Mouse (Mus musculus) right cerebral cortex, adult 18-20 months (tissue): ENCODE results near the gene Rnf40.
"Not testable (repeated sequence)": the region's sequence is repeated elsewhere in the genome, so short reads cannot be mapped to it uniquely, and the experiment has no call there.

Source experiments
- DNase-seq: peaks from one replicate; pipeline ENCODE4 v3.0.0; 2022; ENCODE audit warnings: mixed read lengths

Gene Rnf40

DNA sequence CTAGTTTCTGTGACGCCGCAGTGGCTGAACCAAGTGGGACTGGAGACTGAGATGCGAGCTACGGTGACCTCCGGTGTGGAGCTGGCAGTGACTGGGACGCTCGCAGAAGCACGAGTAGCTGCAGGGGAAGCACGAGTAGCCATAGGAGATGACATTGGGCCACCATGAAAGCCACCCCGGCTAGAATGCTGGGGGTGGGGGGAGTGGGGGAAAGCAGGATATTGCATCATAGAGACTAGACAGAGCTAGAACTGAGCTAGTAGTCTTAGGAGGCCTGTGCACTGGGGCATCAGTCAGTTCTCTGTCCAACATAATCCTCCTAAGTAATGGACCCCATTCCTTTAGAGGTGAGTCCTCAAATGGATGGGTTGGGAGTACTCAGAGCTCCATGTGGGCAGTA lies 15.7 kb downstream of the Rnf40 start:
- no peak for DNase-seq

DNA sequence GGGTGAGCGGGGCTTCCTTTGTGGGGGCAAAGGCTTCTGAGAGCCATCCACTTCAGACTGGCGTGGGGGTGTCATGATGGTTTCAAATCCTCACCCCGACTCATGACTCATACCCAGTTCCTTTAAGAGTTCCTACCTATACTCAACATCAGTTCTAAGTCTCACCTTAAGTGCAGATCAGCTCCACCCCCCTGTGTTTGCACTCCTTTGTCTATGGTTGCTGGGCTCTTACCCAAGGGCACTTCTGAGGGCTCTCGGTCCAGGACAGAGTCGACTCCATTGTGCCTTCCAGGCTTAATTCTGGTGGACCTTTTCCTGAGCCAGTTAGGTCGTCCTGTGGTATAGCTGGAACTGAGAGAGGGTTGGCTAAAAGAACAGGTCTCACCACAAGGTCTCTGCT lies 18.6 kb downstream of the Rnf40 start:
- no peak for DNase-seq

DNA sequence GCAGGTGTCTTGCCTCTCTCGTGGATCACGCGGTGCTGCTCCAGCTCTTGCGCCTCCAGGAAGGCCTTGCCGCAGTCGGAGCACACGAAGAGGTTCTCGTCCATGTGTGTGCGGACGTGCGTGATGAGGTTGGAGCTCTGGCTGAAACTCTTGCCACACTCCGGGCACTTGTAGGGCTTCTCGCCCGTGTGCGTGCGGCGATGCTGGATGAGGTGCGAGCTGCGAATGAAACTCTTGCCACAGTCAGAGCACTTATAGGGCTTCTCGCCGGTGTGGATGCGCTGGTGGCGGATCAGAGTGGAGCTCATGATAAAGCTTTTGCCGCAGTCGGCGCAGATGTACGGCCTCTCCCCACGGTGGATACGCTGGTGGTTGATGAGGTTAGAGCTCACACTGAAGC lies 22.4 kb downstream of the Rnf40 start:
- DNase-seq, result no peak

DNA sequence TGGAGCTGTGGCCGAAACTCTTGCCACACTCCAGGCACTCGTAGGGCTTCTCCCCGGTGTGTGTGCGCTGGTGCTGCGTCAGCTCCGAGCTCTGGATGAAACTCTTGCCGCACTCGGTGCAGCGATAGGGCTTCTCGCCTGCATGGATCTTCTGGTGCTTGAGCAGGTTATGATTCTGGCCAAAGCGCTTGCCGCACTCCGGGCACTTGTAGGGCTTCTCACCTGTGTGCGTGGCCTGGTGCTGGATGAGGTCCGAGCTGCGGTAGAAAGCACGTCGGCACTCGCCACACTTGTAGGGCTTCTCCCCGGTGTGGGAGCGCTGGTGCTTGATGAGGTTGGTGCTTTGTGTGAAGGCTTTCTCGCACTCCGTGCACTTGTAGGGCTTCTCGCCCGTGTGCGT lies 23.0 kb downstream of the Rnf40 start:
- DNase-seq, result no peak

DNA sequence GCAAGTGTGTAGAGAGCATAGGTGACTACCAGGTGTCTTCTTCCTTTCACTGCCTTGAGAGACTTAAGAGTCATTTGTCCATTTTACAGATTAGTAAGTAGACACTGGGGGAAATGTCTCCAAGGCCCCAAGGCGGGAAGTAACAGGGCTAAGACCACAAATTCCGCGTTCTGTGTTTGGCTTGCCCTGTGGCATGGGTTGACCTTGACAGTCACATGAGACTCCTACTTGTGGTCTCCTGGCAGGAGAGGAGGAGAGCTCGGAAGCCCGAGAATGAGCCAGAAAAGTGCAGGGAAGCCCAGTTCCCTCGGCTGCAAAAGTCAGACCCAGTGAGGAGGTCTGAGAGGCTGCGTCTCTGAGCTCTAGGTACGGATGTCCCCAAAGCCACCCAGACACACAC lies 24.9 kb downstream of the Rnf40 start:
- no peak for DNase-seq

DNA sequence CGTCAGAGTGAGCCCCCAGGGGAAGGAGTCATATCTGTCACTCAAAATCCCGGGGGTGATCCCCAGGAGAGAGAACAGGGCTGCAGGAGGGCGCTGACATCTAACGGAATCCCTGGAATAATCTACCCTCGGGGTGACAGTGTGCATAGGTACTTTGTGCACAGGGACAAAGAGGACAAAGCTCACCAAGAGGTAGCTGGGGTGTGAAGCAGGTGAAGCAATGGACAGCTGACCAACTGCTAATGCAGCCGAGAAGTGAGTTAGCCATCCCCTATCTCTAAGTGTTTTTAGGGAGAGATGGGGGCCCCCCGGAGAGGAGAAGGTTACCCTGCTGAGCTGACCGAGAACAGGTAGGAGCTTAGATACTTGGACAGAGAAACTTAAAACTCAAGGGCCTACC lies 25.5 kb downstream of the Rnf40 start:
- DNase-seq, result no peak

DNA sequence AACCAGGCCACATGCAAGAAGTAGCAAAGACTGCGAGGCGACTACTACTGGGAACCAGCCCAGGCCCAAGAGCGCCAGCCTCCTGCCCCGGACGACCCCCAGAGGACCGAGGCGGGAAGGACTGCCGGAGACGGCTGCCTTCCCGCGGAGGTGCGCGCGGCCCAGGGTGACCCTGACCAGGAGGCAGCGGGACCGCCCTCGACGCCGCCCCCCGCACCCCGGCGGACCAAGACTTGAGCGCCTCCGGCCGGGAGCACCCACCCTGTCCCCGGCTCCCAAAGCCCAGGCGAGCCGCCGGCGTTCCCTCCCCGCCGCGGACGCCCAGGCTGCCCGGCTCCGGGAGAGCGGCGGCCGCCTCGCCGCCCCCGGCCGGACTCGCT lies 25.9 kb downstream of the Rnf40 start:
- DNase-seq, result no peak

DNA sequence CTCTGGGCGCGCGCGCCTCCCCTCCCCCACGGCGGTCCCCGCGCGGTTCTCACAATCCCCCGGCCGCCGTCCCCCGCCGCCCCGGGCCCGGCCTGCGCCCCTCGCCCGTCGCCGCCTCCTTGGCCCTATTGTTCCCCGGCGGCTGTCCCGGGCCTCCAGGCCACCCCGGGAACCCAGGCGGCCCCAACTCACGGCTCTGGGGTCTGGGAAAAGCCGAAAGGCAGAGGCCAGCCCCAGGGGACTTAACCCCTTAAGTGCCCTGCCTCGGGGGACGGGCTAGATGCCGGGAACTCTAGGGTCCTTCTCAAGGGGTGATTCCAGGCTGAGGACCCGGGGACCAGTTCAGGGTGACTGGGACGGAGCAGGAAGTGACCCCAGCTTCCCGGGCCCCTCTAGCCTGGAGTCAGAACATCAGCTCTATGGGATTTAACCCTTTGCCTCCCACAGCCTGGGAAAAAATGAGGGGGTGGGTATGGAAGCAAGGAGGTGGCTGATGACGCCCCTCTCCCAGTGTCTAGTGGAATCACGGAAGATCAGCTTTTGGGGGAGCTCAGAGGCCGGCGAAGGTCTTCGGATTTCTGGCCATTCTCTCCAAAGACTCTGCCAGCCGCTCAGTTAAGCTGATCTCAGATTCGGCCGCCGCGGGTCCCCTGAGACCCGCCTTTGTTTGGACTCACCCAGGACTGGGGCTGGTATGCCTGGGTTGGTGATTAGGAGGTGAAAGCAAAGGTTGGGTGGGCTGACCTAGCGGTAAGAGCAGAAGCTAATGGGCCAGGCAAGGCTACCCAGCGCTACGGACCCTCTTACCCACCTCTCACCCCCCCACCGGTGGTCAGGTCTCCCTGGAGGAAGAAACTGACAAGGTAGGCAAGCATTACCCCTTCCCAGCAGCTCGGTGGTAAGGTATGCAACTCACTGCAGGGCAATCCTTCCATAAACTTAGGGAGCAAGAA lies 26.6 kb downstream of the Rnf40 start, which contains the start of gene Zfp629:
Gene Zfp629, minus strand, starts transcription at position 907 of the 953 bp plus-strand sequence.
- peak; percentile 75 for DNase-seq

DNA sequence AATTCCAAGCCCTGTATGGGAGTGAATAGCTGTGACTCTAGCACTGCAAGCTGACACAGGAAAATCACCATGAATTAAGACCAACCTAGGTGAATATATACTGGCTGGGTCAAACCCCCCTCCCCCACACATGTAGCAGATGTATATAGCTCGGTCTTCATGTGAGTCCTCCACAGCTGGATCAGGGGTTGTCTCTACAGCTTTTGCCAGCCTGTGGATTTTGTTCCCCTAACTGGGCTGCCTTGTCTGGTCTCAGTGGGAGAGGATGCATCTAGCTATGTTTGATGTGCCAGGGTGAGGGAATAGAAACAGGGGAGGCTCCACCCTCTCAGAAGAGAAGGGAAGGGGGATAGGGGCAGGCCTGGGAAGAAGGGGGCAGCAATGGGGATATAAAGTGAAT lies 27.8 kb downstream of the Rnf40 start:
- no peak for DNase-seq

DNA sequence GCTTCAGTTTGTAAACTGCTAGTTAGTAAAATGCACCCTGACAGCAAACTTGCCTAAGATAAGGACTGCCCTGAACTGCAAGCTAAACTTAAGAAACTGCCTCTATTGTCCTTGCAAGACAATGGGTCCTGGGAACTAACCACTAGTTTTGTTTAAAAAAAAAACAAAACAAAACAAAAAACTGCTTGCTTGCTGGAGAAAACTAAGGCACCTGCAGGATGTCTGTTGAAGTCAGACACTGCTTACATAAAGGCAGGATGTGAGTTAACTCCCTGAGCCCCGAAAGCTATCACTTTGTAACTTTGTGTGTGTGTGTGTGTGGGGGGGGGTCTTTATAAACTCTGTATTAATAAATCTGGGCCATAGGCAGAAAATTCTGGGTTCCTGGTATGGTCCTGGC lies 28.3 kb downstream of the Rnf40 start:
- DNase-seq, result no peak

DNA sequence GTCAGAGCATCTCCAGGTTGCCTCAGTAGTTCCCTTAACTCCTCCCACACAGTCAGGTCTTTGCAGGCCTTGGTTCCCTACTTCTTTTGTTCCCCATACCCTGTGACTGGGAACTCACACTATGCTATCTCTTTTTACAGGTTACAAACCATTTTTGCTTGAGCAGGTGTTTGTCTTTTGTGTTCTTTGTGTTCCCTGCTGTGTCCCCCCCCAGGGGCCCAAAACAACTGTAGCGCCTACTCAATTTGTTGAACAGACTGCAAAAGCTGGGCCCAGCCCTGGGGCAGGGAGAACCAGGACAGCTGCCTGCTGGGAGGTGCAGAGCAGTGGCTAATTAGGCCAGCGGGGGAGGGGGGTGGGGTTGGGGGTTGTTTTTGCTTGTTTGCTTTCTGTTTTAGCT lies 29.4 kb downstream of the Rnf40 start:
- DNase-seq, result no peak

DNA sequence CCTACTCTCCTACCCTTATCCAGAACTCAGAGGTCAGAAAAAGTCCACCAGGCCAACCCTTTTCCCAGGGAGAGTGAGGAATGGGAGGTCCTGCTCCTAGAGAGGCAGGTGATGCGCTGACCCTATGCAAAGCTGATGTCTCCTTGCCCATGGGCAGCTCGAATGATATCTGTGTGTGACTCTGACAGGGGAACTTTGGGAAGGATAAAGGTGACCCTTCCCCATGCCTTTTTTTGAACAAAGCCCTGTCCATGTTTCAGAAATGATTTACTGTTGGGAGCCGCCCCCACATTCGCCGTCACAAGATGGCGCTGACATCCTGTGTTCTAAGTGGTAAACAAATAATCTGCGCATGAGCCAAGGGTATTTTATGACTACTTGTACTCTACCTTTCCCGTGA lies 29.8 kb downstream of the Rnf40 start:
- not testable (repeated sequence) for DNase-seq

DNA sequence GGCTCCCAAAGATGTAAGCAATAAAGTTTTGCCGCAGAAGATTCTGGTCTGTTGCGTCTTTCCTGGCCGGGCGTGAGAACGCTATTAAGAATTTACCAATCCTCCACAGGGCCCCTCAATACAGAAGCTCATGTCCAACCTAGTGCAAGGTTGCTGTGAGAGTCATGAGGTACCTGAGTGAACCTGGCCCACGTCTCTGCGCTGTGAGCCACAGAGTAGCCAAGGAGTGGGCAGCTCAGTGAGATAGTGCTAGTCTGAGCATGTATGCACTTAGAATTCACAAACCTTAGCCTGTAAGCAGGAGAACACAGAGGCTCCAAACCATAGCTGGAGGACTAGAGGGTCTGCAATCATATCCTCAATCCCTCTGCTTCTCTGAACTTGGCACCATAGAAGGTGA lies 37.5 kb downstream of the Rnf40 start:
- no peak for DNase-seq

DNA sequence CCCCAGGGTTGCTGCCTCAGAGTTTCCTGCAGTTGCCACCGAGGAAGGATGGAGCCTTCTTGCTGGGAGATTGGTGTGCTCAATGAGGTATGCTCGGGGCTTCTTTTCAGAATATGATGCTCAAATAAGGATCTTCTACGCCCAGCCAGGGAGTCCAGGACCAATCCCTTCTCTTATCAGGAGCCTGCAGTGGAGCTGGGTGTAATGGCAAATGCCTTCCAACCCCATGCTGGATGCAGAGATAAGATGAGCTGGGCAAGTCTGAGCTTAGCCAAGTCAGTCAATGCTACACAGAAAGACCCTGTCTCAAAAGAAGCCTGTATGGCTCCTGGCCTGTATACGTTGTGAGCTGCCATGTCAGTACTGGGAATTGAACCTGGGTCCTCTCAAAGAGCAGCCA lies 37.9 kb downstream of the Rnf40 start:
- DNase-seq, result no peak

DNA sequence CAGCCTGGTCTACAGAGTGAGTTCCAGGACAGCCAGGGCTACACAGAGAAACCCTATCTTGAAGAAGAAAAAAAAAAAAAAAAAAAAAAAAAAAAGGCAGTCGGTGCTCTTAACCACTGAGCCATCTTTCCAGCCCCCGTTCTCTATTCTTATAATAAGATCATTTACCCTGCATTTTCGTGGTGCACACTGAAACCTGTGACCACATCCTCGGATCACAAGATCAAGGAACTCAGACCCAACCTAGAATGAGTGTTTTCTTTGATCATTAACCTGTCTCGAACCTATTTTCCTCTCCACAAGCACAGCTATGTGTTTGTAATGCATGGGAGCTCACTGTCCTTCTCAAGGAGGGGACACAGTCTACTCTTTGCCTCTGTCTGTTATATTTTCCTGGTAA lies 40.1 kb downstream of the Rnf40 start:
- DNase-seq, result no peak

DNA sequence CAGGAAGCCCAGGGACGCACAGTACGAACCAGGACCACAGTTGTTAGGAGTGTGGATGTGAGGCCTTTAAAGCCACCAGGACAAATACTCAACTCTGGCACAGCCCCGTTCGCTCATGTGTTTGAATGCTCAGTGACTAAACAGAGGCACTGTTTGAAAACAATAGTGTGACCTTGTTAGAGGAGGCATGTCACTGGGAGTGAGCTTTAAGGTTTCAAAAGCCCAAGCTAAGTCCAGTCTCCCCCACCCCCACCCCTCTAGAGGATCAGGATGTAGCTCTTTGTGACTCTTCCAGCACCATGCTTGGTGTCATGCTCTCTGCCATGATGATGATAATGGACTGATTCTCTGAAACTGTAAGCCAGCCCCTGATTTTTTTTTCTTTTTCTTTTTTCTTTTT lies 42.8 kb downstream of the Rnf40 start:
- DNase-seq, result no peak

DNA sequence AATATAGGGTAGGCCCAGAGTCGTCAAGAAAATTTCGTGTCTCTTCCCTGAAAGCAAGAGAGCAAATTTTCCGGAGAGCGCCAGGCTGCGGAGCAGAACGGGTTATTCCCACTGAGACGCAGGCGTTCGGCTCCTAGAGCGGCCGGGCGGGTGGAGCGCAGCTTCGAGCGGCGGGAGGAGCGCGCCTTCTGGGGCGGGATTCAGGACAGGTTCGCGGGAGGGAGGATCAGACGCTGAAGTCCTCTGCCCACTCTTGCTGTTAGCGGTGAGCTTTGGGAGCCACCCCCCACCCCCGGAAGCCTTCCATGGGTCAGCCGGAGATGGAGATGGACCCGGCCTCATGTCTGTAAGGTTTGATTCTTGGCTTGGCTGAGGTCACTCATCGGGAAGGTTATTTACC lies 48.4 kb downstream of the Rnf40 start:
- DNase-seq, result peak; percentile 85

DNA sequence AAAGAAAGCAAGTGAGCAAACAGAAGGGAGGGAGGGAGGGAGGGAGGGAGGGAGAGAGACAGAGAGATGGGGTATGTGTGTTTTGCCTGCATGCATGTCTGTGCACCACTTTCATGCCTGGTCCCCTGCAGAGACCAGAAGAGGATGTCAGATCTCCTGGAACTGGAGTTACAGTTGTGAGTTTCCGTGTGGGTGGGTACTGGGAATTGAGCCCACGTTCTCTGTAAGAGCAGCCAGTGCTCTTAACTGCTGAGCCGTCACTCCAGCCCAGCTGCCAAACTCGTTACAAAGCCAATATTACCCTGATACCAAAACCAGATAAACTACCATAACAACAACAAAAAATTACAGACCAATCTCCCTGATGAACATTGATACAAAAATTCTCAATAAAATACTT lies 52.7 kb downstream of the Rnf40 start:
- DNase-seq, result peak; percentile 36

DNA sequence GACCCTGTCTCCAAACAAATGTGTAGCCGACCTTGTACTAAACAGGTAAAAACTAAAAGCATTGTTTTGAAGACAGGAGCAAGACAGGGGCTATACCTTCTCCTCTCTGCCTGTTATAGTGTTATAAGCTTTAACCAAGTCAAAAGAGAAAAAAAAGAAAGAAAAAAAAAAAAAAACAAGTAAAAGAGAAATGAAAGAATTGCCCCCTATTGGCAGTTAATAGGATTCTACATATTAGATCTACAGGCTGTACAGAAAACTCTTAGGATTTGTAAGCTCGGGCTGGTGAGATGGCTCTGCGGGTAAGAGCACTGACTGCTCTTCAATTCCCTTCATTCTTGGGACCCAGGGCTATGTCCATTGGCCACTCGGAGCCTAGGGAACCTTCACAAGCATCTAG lies 53.7 kb downstream of the Rnf40 start:
- DNase-seq, result no peak

DNA sequence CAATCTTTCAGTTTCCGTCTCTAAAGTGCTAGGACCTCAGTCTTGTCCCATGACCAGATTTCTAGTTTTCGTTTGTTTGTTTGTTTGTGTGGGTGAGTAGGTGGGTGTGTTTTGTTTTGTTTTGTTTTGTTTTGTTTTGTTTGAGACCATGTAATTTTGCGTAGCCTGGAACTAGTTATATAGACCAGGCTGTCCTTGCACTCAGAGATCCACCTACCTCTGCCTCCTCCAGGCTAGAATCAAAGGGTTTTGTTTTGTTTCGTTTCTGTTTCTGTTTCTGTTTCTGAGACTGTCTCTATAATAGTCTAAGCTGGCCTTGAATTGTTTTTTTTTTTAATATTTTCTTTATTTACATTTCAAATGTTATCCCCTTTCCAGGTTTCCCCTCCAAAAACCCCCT lies 57.8 kb downstream of the Rnf40 start:
- no peak for DNase-seq

DNA sequence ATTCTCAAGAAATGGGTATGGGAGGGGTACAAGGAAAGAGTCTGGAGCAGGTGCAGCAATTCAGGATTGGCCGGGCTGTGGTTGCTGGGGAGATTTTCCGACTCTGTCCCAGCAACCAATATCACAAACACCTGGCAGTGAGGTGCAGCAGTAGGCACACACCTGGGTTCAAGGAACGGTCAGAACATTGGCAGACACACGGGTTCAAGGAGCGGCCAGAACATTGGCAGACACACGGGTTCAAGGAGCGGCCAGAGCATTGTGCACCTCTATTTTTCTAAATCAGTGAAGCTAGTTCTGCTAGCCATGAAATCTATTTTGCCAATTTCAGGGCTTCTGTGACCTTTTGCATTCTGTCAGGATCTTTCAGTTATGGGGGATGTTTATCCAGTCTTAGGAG lies 59.0 kb downstream of the Rnf40 start:
- DNase-seq, result not testable (repeated sequence)

DNA sequence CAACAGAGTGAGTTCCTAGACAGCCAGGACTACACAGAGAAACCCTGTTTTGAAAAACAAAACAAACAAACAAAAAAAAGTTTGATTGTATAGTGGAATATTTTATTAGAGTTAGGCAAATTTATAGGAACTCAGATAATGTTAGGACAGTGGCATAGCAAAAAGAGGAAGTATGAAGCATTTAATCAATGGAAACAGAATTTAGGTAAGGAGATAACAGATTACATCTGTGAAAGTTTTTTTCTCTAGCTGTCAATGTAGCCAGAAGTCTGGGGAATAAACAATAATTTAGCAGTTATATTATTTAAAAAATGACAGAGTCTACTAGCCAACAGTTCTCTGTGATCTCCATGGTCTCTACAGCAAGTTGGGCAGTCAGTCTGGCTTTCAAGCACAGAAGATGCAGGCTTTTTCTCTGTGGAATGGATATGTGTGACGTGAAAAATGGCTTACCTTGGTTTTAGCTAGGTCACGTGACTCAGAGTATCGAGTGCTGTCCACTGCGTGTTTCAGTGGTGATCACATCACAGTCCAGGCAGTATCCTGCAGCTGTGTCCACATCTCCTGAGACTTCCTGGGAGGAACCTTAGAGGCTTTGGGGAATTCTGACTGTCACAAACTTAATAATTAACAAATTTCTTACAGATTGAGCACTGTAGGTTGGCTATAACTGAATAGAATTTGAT lies 60.1 kb downstream of the Rnf40 start:
- DNase-seq, result no peak

DNA sequence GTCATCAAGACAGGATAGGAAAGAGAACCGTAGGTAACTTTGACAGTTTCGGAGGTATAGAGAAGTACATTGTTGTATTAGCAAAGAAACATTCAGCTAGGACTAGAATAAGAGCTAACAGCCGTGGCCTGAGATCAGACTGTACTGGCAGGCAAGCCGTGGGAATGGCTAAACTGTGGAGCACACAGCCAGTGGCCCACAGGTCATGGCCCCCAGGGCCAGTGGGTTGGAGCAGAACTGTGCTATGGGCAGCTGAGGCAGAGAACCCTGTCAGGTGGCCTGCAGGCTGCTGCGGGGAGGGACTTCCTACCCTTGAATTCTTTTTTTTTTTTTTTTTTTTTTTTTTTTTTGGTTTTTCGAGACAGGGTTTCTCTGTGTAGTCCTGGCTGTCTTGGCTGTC lies 60.6 kb downstream of the Rnf40 start:
- no peak for DNase-seq

DNA sequence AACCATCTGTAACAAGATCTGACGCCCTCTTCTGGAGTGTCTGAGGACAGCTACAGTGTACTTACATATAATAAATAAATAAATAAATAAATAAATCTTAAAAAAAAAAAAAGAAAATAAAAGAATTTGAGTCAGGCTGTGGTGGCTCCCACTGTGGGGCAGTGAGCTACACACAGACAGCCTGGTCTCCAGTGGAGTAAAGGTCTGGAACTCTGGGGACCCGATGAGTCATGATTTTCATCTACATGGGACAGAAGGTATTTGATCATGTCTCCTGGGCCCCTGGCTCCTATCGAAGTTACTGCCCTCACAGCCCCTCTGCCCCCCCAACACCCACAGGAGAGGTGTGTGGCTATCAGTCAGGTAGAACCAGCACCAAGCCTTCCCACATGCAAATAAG lies 63.1 kb downstream of the Rnf40 start:
- no peak for DNase-seq
